Mouse (Mus musculus) embryonic fibroblast, embryonic 13.5 days (primary cell): ENCODE results near the gene Bbc3.

ENCODE experiments used
- CTCF ChIP-seq: IDR thresholded peaks from 2 replicates; pipeline ENCODE4 v1.5.1; 2011; ENCODE audit warnings: mild to moderate bottlenecking, control low read depth, low read length, moderate library complexity, borderline replicate concordance; ENCODE audit not compliant: insufficient read depth
- POLR2A ChIP-seq: IDR thresholded peaks from 2 replicates; pipeline ENCODE4 v1.6.1; 2011; ENCODE audit warnings: low read depth, mild to moderate bottlenecking, control low read depth, low read length, moderate library complexity

DNA sequence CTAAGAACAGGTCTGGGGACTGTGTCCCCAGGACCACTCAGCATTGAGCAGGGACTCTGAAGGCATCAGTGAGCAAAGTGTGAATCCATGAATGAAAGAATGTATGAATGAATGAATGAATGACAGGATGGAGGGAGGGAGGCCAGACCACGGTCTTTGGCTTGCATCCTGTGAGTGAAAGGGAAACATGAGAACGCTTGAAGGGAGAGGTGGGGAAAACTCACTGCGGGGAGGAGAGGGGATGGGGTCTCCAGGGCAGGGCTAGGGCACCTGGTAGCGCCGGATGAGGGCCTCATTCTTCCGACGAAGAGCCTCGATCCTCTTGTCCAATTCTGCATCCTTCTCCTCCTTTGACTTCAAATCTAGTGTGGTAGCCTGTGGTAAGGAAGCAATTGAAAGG lies 24.2 kb upstream of the Bbc3 start:
- no peak for TF ChIP-seq POLR2A
- TF ChIP-seq CTCF, result no peak
